Comparison of ENCODE assay signal across 31 mouse cellular contexts in the genomic region with DNA sequence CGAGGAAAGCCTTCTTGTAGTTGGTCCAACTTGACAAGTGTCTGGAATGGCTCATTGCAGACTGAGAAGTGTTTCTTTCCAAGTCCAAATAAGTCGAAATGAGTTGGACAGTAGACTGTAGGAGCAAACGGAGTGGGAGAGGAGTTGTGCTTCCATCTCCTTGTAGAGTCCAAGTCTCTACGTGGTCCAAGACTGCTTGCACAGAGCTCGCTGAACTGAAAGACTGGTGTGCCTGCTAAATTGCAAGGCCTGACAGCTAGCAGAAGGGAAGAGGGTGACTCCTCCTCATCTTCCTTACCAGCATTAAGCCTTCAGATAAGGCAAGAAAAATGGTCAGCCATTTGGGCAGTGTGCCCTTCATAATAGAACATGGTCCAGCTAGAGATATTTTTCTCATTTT.
DNase-seq lines count a peak whose midpoint lies in the region; ATAC-seq and TF ChIP-seq lines count a peak whose summit lies in the region.
"Had no signal": no experiment of that assay in that cellular context is flagged by ENCODE, and none has a peak within 500 bp of the region (broad histone marks: within the 10 kb centered on the region; RNA-seq: fewer than 3 reads in every experiment).

No protein-coding gene starts in this region.

- no peak overlapping the region for H3K4me2 ChIP-seq in kidney, embryonic 15.5 days
- peak overlapping the region; percentile 77 for H3K4me2 ChIP-seq in CH12.LX (ENCODE audit: insufficient read depth, low read depth, poor library complexity, severe bottlenecking)
- no peak overlapping the region for H3K4me2 ChIP-seq in stomach, embryonic 14.5 days (replicated peaks; ENCODE audit: low read depth, low read length)
- H3K4me2 ChIP-seq: embryonic facial prominence, embryonic 13.5 days; forebrain, embryonic 15.5 days; heart, embryonic 13.5 days; hindbrain, embryonic 15.5 days; limb, embryonic 15.5 days; liver, embryonic 13.5 days; midbrain, embryonic 13.5 days; neural tube, embryonic 13.5 days had no signal

- H3K79me2 ChIP-seq in CH12.LX (replicated peaks; ENCODE audit: control insufficient read depth, extremely low read depth, insufficient read depth, poor library complexity, severe bottlenecking): no peaks in the 10 kb centered on the region

- peaks cover 46% of the 10 kb centered on the region for H3K4me1 ChIP-seq in kidney, embryonic 15.5 days
- H3K4me1 ChIP-seq in megakaryocyte, embryonic 14.5 days: peaks cover 80% of the 10 kb centered on the region
- peaks cover 11 to 64% of the 10 kb centered on the region in 2 experiments for H3K4me1 ChIP-seq in CH12.LX (ENCODE audit: control insufficient read depth in 1 of 2, insufficient read depth in 2 of 2)
- H3K4me1 ChIP-seq in stomach, embryonic 14.5 days (ENCODE audit: control insufficient read depth, insufficient read depth, low read length): peaks cover 8% of the 10 kb centered on the region; the same call in 1 of the 2 replicates
- H3K4me1 ChIP-seq: liver, embryonic 13.5 days had no signal

- H3K9me3 ChIP-seq in kidney, embryonic 15.5 days (replicated peaks): no peaks in the 10 kb centered on the region
- H3K9me3 ChIP-seq in megakaryocyte, embryonic 14.5 days: peaks cover 6% of the 10 kb centered on the region; the same call in 1 of the 2 replicates
- no peaks in the 10 kb centered on the region for H3K9me3 ChIP-seq in CH12.LX (replicated peaks; ENCODE audit: low read length)
- no peaks in the 10 kb centered on the region for H3K9me3 ChIP-seq in stomach, embryonic 14.5 days (ENCODE audit: control insufficient read depth, low read depth, low read length)
- H3K9me3 ChIP-seq: embryonic facial prominence, embryonic 13.5 days; forebrain, embryonic 15.5 days; heart, embryonic 13.5 days; hindbrain, embryonic 10.5 days; hindbrain, embryonic 15.5 days; limb, embryonic 10.5 days; limb, embryonic 15.5 days; liver, embryonic 13.5 days; midbrain, embryonic 13.5 days; neural tube, embryonic 13.5 days had no signal

- no peak for TF ChIP-seq EP300 in CH12.LX (IDR thresholded peaks at IDR 0.05; ENCODE audit: low read length)

- H3K27ac ChIP-seq in kidney, embryonic 15.5 days: 0 out of 2 replicates have a peak overlapping the region, but pooled peaks have one; percentile 3
- no peak overlapping the region for H3K27ac ChIP-seq in CH12.LX (ENCODE audit: insufficient read depth, low read depth)
- H3K27ac ChIP-seq in stomach, embryonic 14.5 days (ENCODE audit: low read length): peak overlapping the region; percentile 78; the same call in 1 of the 2 replicates
- H3K27ac ChIP-seq: embryonic facial prominence, embryonic 13.5 days; forebrain, embryonic 10.5 days; forebrain, embryonic 15.5 days; gastrocnemius, adult 2 months; heart, adult 2 months; heart, embryonic 13.5 days; hindbrain, embryonic 10.5 days; hindbrain, embryonic 15.5 days; limb, embryonic 10.5 days; limb, embryonic 15.5 days; liver, embryonic 13.5 days; midbrain, embryonic 13.5 days; neural tube, embryonic 13.5 days had no signal

- no peak for TF ChIP-seq RAD21 in CH12.LX (IDR thresholded peaks at IDR 0.05; ENCODE audit: low read depth, low read length)

- no peak overlapping the region for H3K9ac ChIP-seq in kidney, embryonic 15.5 days
- no peak overlapping the region for H3K9ac ChIP-seq in CH12.LX (ENCODE audit: insufficient read depth, low read depth)
- H3K9ac ChIP-seq in stomach, embryonic 14.5 days (replicated peaks; ENCODE audit: low read depth, low read length): no peak overlapping the region
- H3K9ac ChIP-seq: embryonic facial prominence, embryonic 13.5 days; forebrain, embryonic 15.5 days; heart, embryonic 13.5 days; hindbrain, embryonic 15.5 days; limb, embryonic 15.5 days; liver, embryonic 13.5 days; midbrain, embryonic 13.5 days; neural tube, embryonic 13.5 days had no signal

- ATAC-seq in kidney, embryonic 15.5 days (replicated peaks; ENCODE audit: low FRiP score): no peak
- ATAC-seq in megakaryocyte, adult 5-6 weeks (ENCODE audit: poor library complexity, severe bottlenecking): no peak
- peak; percentile 58; the same call in 1 of the 2 replicates for ATAC-seq in stomach, embryonic 14.5 days (ENCODE audit: insufficient number of reproducible peaks, insufficient read depth, low FRiP score, low read depth)
- no peak for ATAC-seq in CD4-positive, CD25-positive, alpha-beta regulatory T cell, adult 4 months
- ATAC-seq: forebrain, embryonic 15.5 days; midbrain, embryonic 13.5 days had no signal

- no peak for TF ChIP-seq CTCF in CH12.LX (conservative IDR thresholded peaks at IDR 0.05 in 1 of 2, IDR thresholded peaks at IDR 0.05 in 1 of 2; ENCODE audit: low read depth in 2 of 2, low read length in 2 of 2)

- dilution Hi-C loops in CH12.LX (cut with MboI; ENCODE audit: extremely low pct_ligation_motif_present, extremely low pct_unique_long_range_greater_than_20kb, low sequenced_read_pairs): no loop called here

- no peaks in the 10 kb centered on the region for H3K27me3 ChIP-seq in kidney, embryonic 15.5 days
- no peaks in the 10 kb centered on the region for H3K27me3 ChIP-seq in megakaryocyte, embryonic 14.5 days (replicated peaks)
- H3K27me3 ChIP-seq in CH12.LX (replicated peaks): no peaks in the 10 kb centered on the region
- no peaks in the 10 kb centered on the region for H3K27me3 ChIP-seq in stomach, embryonic 14.5 days (ENCODE audit: control insufficient read depth, insufficient read depth, low read length)
- H3K27me3 ChIP-seq: embryonic facial prominence, embryonic 13.5 days; forebrain, embryonic 15.5 days; heart, embryonic 13.5 days; hindbrain, embryonic 15.5 days; liver, embryonic 13.5 days; midbrain, embryonic 13.5 days; neural tube, embryonic 13.5 days had no signal

- no peak for TF ChIP-seq POLR2A in CH12.LX (IDR thresholded peaks at IDR 0.05; ENCODE audit: low read depth, low read length)

- H3K36me3 ChIP-seq in kidney, embryonic 15.5 days: no peaks in the 10 kb centered on the region
- H3K36me3 ChIP-seq in megakaryocyte, embryonic 14.5 days (replicated peaks; ENCODE audit: low read length): peaks cover 2% of the 10 kb centered on the region
- no peaks in the 10 kb centered on the region for H3K36me3 ChIP-seq in CH12.LX (replicated peaks in 1 of 2; ENCODE audit: control insufficient read depth in 1 of 2, insufficient read depth in 1 of 2, low read length in 1 of 2)
- no peaks in the 10 kb centered on the region for H3K36me3 ChIP-seq in stomach, embryonic 14.5 days (ENCODE audit: control insufficient read depth, insufficient read depth, low read length)
- H3K36me3 ChIP-seq: embryonic facial prominence, embryonic 13.5 days; forebrain, embryonic 10.5 days; forebrain, embryonic 15.5 days; heart, embryonic 13.5 days; hindbrain, embryonic 10.5 days; hindbrain, embryonic 15.5 days; limb, embryonic 10.5 days; limb, embryonic 15.5 days; liver, embryonic 13.5 days; midbrain, embryonic 13.5 days; neural tube, embryonic 13.5 days had no signal

- WGBS in kidney, embryonic 15.5 days: 46% methylated on average over 5 of the region's 5 CpGs
- 42% methylated on average over 5 of the region's 5 CpGs for WGBS in stomach, embryonic 14.5 days

- in situ Hi-C loops in CH12.LX (cut with MboI; ENCODE audit: low pct_ligation_motif_present, low pct_unique_long_range_greater_than_20kb, low sequenced_read_pairs): no loop called here

- no peak for DNase-seq in kidney, postnatal 4 days
- DNase-seq in CH12.LX (ENCODE audit: extremely low read depth): no peak
- DNase-seq in spleen, postnatal 36 days (ENCODE audit: low spot score in 2 of 2): no peak
- DNase-seq: adrenal gland, postnatal 25 days; cerebellum, adult 11-12 months; cerebellum, adult 9-11 months; gastrocnemius, adult 2 months; gastrocnemius, postnatal 36 days; heart, adult 2 months; heart, postnatal 10 days; kidney, postnatal 10 days; layer of hippocampus, adult 9-11 months; liver, embryonic 13.5 days; lung, postnatal 10 days; thymus, adult 2 months; thymus, postnatal 36 days had no signal

- no peak overlapping the region for H3K4me3 ChIP-seq in kidney, embryonic 15.5 days (replicated peaks)
- peak overlapping the region; percentile 8 for H3K4me3 ChIP-seq in megakaryocyte, embryonic 14.5 days (replicated peaks)
- H3K4me3 ChIP-seq in CH12.LX (replicated peaks in 1 of 3; ENCODE audit: low read depth in 2 of 3, low read length in 2 of 3, poor library complexity in 1 of 3): no peak overlapping the region
- H3K4me3 ChIP-seq in stomach, embryonic 14.5 days (ENCODE audit: low read depth, low read length): no peak overlapping the region
- H3K4me3 ChIP-seq: embryonic facial prominence, embryonic 13.5 days; forebrain, embryonic 10.5 days; forebrain, embryonic 15.5 days; gastrocnemius, adult 2 months; heart, adult 2 months; heart, embryonic 13.5 days; hindbrain, embryonic 10.5 days; hindbrain, embryonic 15.5 days; limb, embryonic 10.5 days; limb, embryonic 15.5 days; liver, embryonic 13.5 days; midbrain, embryonic 13.5 days; neural tube, embryonic 13.5 days had no signal

TF ChIP-seq in CH12.LX, 34 proteins besides CTCF, POLR2A, EP300 and RAD21:
- no peak for TF ChIP-seq RCOR1 (conservative IDR thresholded peaks at IDR 0.05; ENCODE audit: low read depth, low read length)
- 0 out of 2 replicates have a peak, but pooled peaks have one; percentile 14 for TF ChIP-seq CHD2 (IDR thresholded peaks at IDR 0.05; ENCODE audit: low read length)
- TF ChIP-seq CHD1 (IDR thresholded peaks at IDR 0.05; ENCODE audit: low read depth, low read length): 0 out of 2 replicates have a peak, but pooled peaks have one; percentile 9
